Mouse (Mus musculus) kidney, adult 2 months (tissue): ENCODE results near the gene Tbc1d1. TPM values are rescaled to one million over a fixed set of nuclear protein-coding genes. Genes with fewer than 3 reads are reported as not detected.
A peak's percentile ranks its signal among the peaks of the same experiment; 100 is the strongest.

ENCODE experiments used
- DNase-seq: peaks from one replicate; pipeline ENCODE4 v3.0.0; 2021
- H3K27ac ChIP-seq: fragments of 200-500 bp; 2 replicates; pipeline ENCODE4 v1.5.1; 2012; ENCODE audit warnings: low read depth, low read length, control low read depth, inconsistent platforms; ENCODE audit not compliant: insufficient read depth
- H3K27me3 ChIP-seq: fragments of 200-500 bp; replicated peaks from 2 replicates; pipeline ENCODE4 v1.6.1; 2012; ENCODE audit warnings: mild to moderate bottlenecking, moderate library complexity, low read length, inconsistent platforms; ENCODE audit not compliant: control insufficient read depth, insufficient read depth
- H3K36me3 ChIP-seq: fragments of 200-500 bp; 2 replicates; pipeline ENCODE4 v1.6.1; 2012; ENCODE audit warnings: mild to moderate bottlenecking, moderate library complexity, low read length, inconsistent platforms; ENCODE audit not compliant: control insufficient read depth, insufficient read depth
- H3K4me1 ChIP-seq: fragments of 200-500 bp; 2 replicates; pipeline ENCODE4 v1.6.1; 2011; ENCODE audit warnings: low read length; ENCODE audit not compliant: control insufficient read depth, insufficient read depth
- H3K4me3 ChIP-seq: fragments of 200-500 bp; 2 replicates; pipeline ENCODE4 v1.5.1; 2011; ENCODE audit warnings: mild to moderate bottlenecking, low read depth, low read length, control low read depth; ENCODE audit not compliant: insufficient read depth
- CTCF ChIP-seq: fragments of 200-500 bp; conservative IDR thresholded peaks from 2 replicates; pipeline ENCODE4 v1.5.1; 2011; ENCODE audit warnings: low read depth, mild to moderate bottlenecking, control low read depth, low read length, moderate library complexity, mixed read lengths; ENCODE audit not compliant: insufficient read depth, insufficient read length
- POLR2A ChIP-seq: fragments of 200-500 bp; IDR thresholded peaks from one replicate; pipeline ENCODE4 v1.6.1; 2011; ENCODE audit warnings: low read depth, low read length, control low read depth
- WGBS: fragments of 180-500 bp; shearing (Covaris S2); methylation state at CpG from one replicate; pipeline ENCODE4 v1.1.7; 2018; 5-methylcytosine and 5-hydroxymethylcytosine counted together
- polyA plus RNA-seq: library from polyadenylated mRNA; depleted of rRNA; stranded (reverse); fragments of >200 nt; gene quantifications from 2 replicates; pipeline ENCODE4 v1.2.3, GENCODE M21; 2012

Tbc1d1 gene
- polyA plus RNA-seq, 1 experiment = 38.3 TPM

- Histone ChIP-seq H3K36me3 (no peaks in the 10 kb centered on the region), H3K27me3 (no peaks in the 10 kb centered on the region), H3K4me1 (peaks cover 24% of the 10 kb centered on the region), H3K4me3 (no peak overlapping the region), H3K27ac (no peak overlapping the region)
- TF ChIP-seq POLR2A = no peak
- no peak for TF ChIP-seq CTCF
- no peak for DNase-seq
- WGBS = 71% methylated on average over 5 of the region's 5 CpGs
Observed at GRCm38 (mm10) chr5:64363859-64364406, 207.8 kb downstream of the Tbc1d1 start.

GRCm38 (mm10) chr5:64364432-64365125, 208.5 kb downstream of the Tbc1d1 start:
- WGBS = 23% methylated on average over 7 of the region's 7 CpGs
- H3K27ac ChIP-seq = no peak overlapping the region

GRCm38 (mm10) chr5:64365187-64366066, 209.3 kb downstream of the Tbc1d1 start:
- Histone ChIP-seq H3K4me3 (no peak overlapping the region), H3K27me3 (no peaks in the 10 kb centered on the region), H3K4me1 (peaks cover 24% of the 10 kb centered on the region), H3K27ac (0 out of 2 replicates have a peak overlapping the region, but pooled peaks have one; percentile 39), H3K36me3 (no peaks in the 10 kb centered on the region)
- 81% methylated on average over 11 of the region's 11 CpGs for WGBS
- DNase-seq = peak; percentile 24
- TF ChIP-seq CTCF = no peak
- TF ChIP-seq POLR2A = no peak

More at GRCm38 (mm10) chr5:64364432-64365125, 208.5 kb downstream of the Tbc1d1 start:
- Histone ChIP-seq H3K4me1 (peaks cover 24% of the 10 kb centered on the region), H3K27me3 (no peaks in the 10 kb centered on the region), H3K4me3 (no peak overlapping the region), H3K36me3 (no peaks in the 10 kb centered on the region)
- DNase-seq = peak; percentile 66
- TF ChIP-seq CTCF (no peak), POLR2A (no peak)

DNA sequence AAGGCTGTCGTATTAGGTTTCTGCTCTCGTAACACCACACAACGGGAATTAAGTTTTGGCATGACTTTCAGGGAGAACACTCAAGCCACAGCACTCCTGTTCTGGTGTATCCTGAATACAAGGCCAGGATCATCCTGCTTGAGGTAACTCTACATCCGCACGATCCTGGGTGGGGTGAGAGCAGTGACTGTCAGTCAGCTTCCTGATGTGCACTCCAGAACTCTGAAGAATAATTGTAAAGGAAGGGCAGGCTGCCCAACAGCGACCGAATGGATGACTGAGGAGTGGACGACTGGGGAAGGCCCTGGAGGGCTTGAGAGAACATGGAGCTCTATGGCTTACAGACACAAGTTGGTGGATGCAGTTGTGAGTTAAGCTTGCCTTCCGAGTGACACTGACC, 210.0 kb downstream of the Tbc1d1 start:
- TF ChIP-seq POLR2A (no peak), CTCF (no peak)
- 77% methylated on average over 9 of the region's 9 CpGs for WGBS
- peak; percentile 52 for DNase-seq
- Histone ChIP-seq H3K36me3 (no peaks in the 10 kb centered on the region), H3K4me1 (peaks cover 24% of the 10 kb centered on the region), H3K27me3 (no peaks in the 10 kb centered on the region), H3K4me3 (no peak overlapping the region), H3K27ac (no peak overlapping the region)

GRCm38 (mm10) chr5:64367426-64367825, 211.3 kb downstream of the Tbc1d1 start:
- Histone ChIP-seq H3K4me3 (no peak overlapping the region), H3K36me3 (no peaks in the 10 kb centered on the region), H3K27ac (peak overlapping the region; percentile 71; the same call in 1 of the 2 replicates), H3K27me3 (no peaks in the 10 kb centered on the region), H3K4me1 (peaks cover 24% of the 10 kb centered on the region)
- DNase-seq = peak; percentile 96
- 5% methylated on average over 8 of the region's 8 CpGs for WGBS
- TF ChIP-seq POLR2A (no peak), CTCF (0 out of 2 replicates have a peak, but pooled peaks have one; percentile 2)

DNA sequence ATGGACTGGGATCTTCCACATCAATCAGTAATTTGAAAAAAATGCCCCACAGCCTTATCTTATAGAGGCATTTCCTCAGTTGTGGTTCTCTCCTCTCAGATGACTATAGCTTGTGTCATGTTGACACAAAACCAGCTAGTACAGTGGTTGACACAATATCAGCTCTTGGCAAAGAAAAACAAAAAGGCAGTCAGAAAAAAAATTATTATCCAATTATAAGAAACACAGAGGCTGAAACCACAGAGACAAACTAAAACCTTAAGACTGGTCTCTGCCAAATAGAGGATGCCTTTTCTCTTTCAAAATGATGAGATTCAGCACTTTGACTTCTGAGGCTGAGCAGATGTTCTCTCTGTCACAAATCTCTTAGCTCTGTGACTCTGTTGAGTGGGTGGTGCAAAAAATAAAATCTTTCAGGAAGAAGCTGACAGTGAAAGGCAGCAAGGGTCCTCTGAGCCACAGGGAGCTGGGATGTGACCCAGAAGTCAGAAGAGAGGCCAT, 215.3 kb downstream of the Tbc1d1 start:
- Histone ChIP-seq H3K27ac (no peak overlapping the region), H3K27me3 (no peaks in the 10 kb centered on the region), H3K36me3 (no peaks in the 10 kb centered on the region), H3K4me3 (no peak overlapping the region), H3K4me1 (peaks cover 10% of the 10 kb centered on the region)
- DNase-seq = peak; percentile 44
- TF ChIP-seq CTCF = no peak
- TF ChIP-seq POLR2A = no peak
